Mouse (Mus musculus) cerebellum, adult 2 months (tissue): ENCODE data around the gene Atp1b1.
A peak's percentile ranks its signal among the peaks of the same experiment; 100 is the strongest.

ENCODE experiments used
- CTCF ChIP-seq: fragments of 200-500 bp; IDR thresholded peaks from 2 replicates; pipeline ENCODE4 v1.5.1; 2011; ENCODE audit warnings: low read depth, mild to moderate bottlenecking, control low read depth, low read length, moderate library complexity, borderline replicate concordance; ENCODE audit not compliant: insufficient read depth
- POLR2A ChIP-seq: fragments of 200-500 bp; IDR thresholded peaks from 2 replicates; pipeline ENCODE4 v1.6.1; 2011; ENCODE audit warnings: low read length, control low read depth, borderline replicate concordance; ENCODE audit not compliant: insufficient read depth

- TF ChIP-seq POLR2A (no peak), CTCF (peak; percentile 41; the same call in 1 of the 2 replicates)
Measured at GRCm38 (mm10) chr1:164493042-164493705, 35.0 kb upstream of the Atp1b1 start.
